Mouse (Mus musculus): Measurements from ENCODE around the gene Zfp874a. TPM values are rescaled to one million over a fixed set of nuclear protein-coding genes. Genes with fewer than 3 reads are reported as not detected.
A peak's percentile ranks its signal among the peaks of the same experiment; 100 is the strongest.
"Not testable (repeated sequence)": the region's sequence is repeated elsewhere in the genome, so short reads cannot be mapped to it uniquely, and the experiment has no call there.

The Zfp874a gene
- total RNA-seq (2021): 1 to 10 TPM; 4.8 to 5.2 TPM
- long read RNA-seq, experiment 1, partial matches to known transcripts: 0 of 2 reads
- long read RNA-seq, experiment 1, other reads (novel, unspliced or antisense): 1 of 2 reads
- long read RNA-seq, experiment 2, partial matches to known transcripts: 0 of 4 reads
- long read RNA-seq, experiment 2, other reads (novel, unspliced or antisense): 3 of 4 reads

GRCm38 (mm10) chr13:67451172-67452020 lies at the start of gene Zfp874a:
TSS of gene Zfp874a (minus strand) at chr13:67451624.
- intact Hi-C loops (cut with DNase I): loop anchor here (5.0 kb wide), 1 partner anchor 94 kb away; no protein-coding TSS in a partner anchor

GRCm38 (mm10) chr13:67500908-67501307 lies 49.5 kb upstream of the Zfp874a start:
- DNase-seq: no peak
- intact Hi-C loops (cut with DNase I): no loop called here

More at GRCm38 (mm10) chr13:67451172-67452020, at the start of gene Zfp874a:
- DNase-seq: peak; percentile 84 to 86

- DNase-seq: peak; percentile 64 to 69
- intact Hi-C loops (cut with DNase I): no loop called here
Measured at GRCm38 (mm10) chr13:67500084-67500719, 48.8 kb upstream of the Zfp874a start, which contains the start of gene Zfp58. TSS of gene Zfp58 (minus strand) at chr13:67500555.

GRCm38 (mm10) chr13:67495631-67496030 lies 44.2 kb upstream of the Zfp874a start:
- intact Hi-C loops (cut with DNase I): no loop called here
- DNase-seq: no peak

GRCm38 (mm10) chr13:67484424-67484811 lies 33.0 kb upstream of the Zfp874a start:
- DNase-seq: no peak
- intact Hi-C loops (cut with DNase I): loop anchor here (5.0 kb wide), 1 partner anchor 37 kb away; no protein-coding TSS in a partner anchor

GRCm38 (mm10) chr13:67483625-67484423 lies 32.4 kb upstream of the Zfp874a start, which contains the start of gene Zfp874b:
TSS of gene Zfp874b (minus strand) at chr13:67484258.
- intact Hi-C loops (cut with DNase I): loop anchor here (5.0 kb wide), 1 partner anchor 37 kb away; no protein-coding TSS in a partner anchor
- DNase-seq: peak; percentile 80 to 85

- no peak for DNase-seq
- intact Hi-C loops (cut with DNase I): loop anchor here (5.0 kb wide), 1 partner anchor 34 kb away; no protein-coding TSS in a partner anchor
Measured at GRCm38 (mm10) chr13:67481528-67481927, 30.1 kb upstream of the Zfp874a start.

- no peak for DNase-seq
- intact Hi-C loops (cut with DNase I): no loop called here
Measured at GRCm38 (mm10) chr13:67469274-67469673, 17.9 kb upstream of the Zfp874a start.

GRCm38 (mm10) chr13:67463506-67464185 lies 12.2 kb upstream of the Zfp874a start:
- intact Hi-C loops (cut with DNase I); DNase-seq: not testable (repeated sequence)

- DNase-seq: no peak
- intact Hi-C loops (cut with DNase I): loop anchor here (5.0 kb wide), 1 partner anchor 95 kb away; no protein-coding TSS in a partner anchor
Measured at GRCm38 (mm10) chr13:67452021-67452309, 541 bp upstream of the Zfp874a start.

- intact Hi-C loops (cut with DNase I); DNase-seq: not testable (repeated sequence)
Measured at GRCm38 (mm10) chr13:67437095-67437494, 14.3 kb downstream of the Zfp874a start.

GRCm38 (mm10) chr13:67428116-67428515 lies 23.3 kb downstream of the Zfp874a start:
- intact Hi-C loops (cut with DNase I): no loop called here

GRCm38 (mm10) chr13:67425699-67426098 lies 25.7 kb downstream of the Zfp874a start:
- DNase-seq; intact Hi-C loops (cut with DNase I): not testable (repeated sequence)

More at GRCm38 (mm10) chr13:67428116-67428515, 23.3 kb downstream of the Zfp874a start:
- DNase-seq: no peak

GRCm38 (mm10) chr13:67422532-67422931 lies 28.9 kb downstream of the Zfp874a start:
- intact Hi-C loops (cut with DNase I); DNase-seq: not testable (repeated sequence)

- no peak for DNase-seq
Measured at GRCm38 (mm10) chr13:67421207-67421857, 30.1 kb downstream of the Zfp874a start, which contains the start of gene Zfp459. TSS of gene Zfp459 (minus strand) at chr13:67421418.

GRCm38 (mm10) chr13:67420558-67421206 lies 30.7 kb downstream of the Zfp874a start:
- no peak for DNase-seq
- intact Hi-C loops (cut with DNase I): no loop called here

More at GRCm38 (mm10) chr13:67421207-67421857, 30.1 kb downstream of the Zfp874a start, which contains the start of gene Zfp459:
- intact Hi-C loops (cut with DNase I): no loop called here

- intact Hi-C loops (cut with DNase I): no loop called here
Measured at GRCm38 (mm10) chr13:67416811-67417210, 34.6 kb downstream of the Zfp874a start.

GRCm38 (mm10) chr13:67415759-67416158 lies 35.7 kb downstream of the Zfp874a start:
- intact Hi-C loops (cut with DNase I): no loop called here
- DNase-seq: no peak

More at GRCm38 (mm10) chr13:67416811-67417210, 34.6 kb downstream of the Zfp874a start:
- DNase-seq: no peak

Data from gastrocnemius, postnatal 36 days (tissue).